Mouse (Mus musculus) small intestine, adult 2 months (tissue): ENCODE measurements around the gene Chrd. TPM values are rescaled to one million over a fixed set of nuclear protein-coding genes. Genes with fewer than 3 reads are reported as not detected.

Experiments used
- H3K27ac ChIP-seq: fragments of 200-500 bp; 2 replicates; pipeline ENCODE4 v1.5.1; 2012; ENCODE audit warnings: low read depth, low read length, control low read depth, inconsistent platforms; ENCODE audit not compliant: insufficient read depth
- H3K27me3 ChIP-seq: fragments of 200-500 bp; 2 replicates; pipeline ENCODE4 v1.6.1; 2012; ENCODE audit warnings: mild to moderate bottlenecking, moderate library complexity, low read length, inconsistent platforms; ENCODE audit not compliant: control insufficient read depth, insufficient read depth
- H3K36me3 ChIP-seq: fragments of 200-500 bp; 2 replicates; pipeline ENCODE4 v1.6.1; 2012; ENCODE audit warnings: mild to moderate bottlenecking, low read length, control low read depth, inconsistent platforms; ENCODE audit not compliant: control insufficient read depth, insufficient read depth
- H3K4me1 ChIP-seq: fragments of 200-500 bp; 2 replicates; pipeline ENCODE4 v1.6.1; 2012; ENCODE audit warnings: low read length, inconsistent platforms, mixed read lengths; ENCODE audit not compliant: control insufficient read depth, insufficient read depth, insufficient read length
- H3K4me3 ChIP-seq: fragments of 200-500 bp; 2 replicates; pipeline ENCODE4 v1.5.1; 2012; ENCODE audit warnings: low read depth, mild to moderate bottlenecking, control low read depth, inconsistent platforms, low read length, moderate library complexity
- CTCF ChIP-seq: fragments of 200-500 bp; IDR thresholded peaks from 2 replicates; pipeline ENCODE4 v1.5.1; 2012; ENCODE audit warnings: low read depth, mild to moderate bottlenecking, control low read depth, inconsistent platforms, low read length, moderate library complexity, mixed read lengths; ENCODE audit not compliant: insufficient replicate concordance, insufficient read length; ENCODE audit errors: extremely low read depth
- POLR2A ChIP-seq: fragments of 200-500 bp; IDR thresholded peaks from 2 replicates; pipeline ENCODE4 v1.6.1; 2012; ENCODE audit warnings: low read depth, mild to moderate bottlenecking, control low read depth, inconsistent platforms, low read length, moderate library complexity
- WGBS: fragments of 180-500 bp; shearing (Covaris S2); methylation state at CpG from one replicate; pipeline ENCODE4 v1.1.7; 2018; 5-methylcytosine and 5-hydroxymethylcytosine counted together
- polyA plus RNA-seq: library from polyadenylated mRNA; depleted of rRNA; stranded (reverse); fragments of >200 nt; gene quantifications from 2 replicates; pipeline ENCODE4 v1.2.3, GENCODE M21; 2012

Gene Chrd
- polyA plus RNA-seq, 1 experiment = 3.3 TPM

DNA sequence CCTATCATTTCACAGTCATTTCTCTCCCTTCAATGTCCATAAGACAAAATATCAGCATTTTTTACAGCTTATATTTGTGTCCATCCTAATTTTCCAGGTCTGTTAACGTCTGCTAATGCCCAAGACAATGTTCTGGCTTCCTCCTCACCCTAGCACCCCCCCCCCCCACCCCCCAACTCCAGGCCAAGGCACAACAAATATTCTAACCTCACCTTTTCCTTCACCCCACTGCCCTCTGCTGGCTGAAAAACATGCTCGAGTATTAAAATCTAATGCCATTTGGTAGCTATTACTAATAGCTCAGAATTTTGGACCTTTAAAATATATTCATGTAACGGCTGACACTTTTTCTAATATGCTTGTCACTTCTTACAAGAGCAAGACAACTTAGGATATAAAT is 28.8 kb downstream of the Chrd start:
- Histone ChIP-seq H3K4me1 (0 out of 2 replicates have a peak, but pooled peaks cover 2% of the 10 kb centered on the region), H3K36me3 (no peaks in the 10 kb centered on the region), H3K27me3 (no peaks in the 10 kb centered on the region), H3K27ac (no peak overlapping the region), H3K4me3 (no peak overlapping the region)
- 10% methylated on average over 3 of the region's 3 CpGs for WGBS
- TF ChIP-seq POLR2A = no peak
- peak; percentile 55; the same call in 1 of the 2 replicates for TF ChIP-seq CTCF

GRCm38 (mm10) chr16:20765244-20765643 is 32.3 kb downstream of the Chrd start:
- H3K27me3 ChIP-seq = no peaks in the 10 kb centered on the region
- no peaks in the 10 kb centered on the region for H3K36me3 ChIP-seq
- H3K4me3 ChIP-seq = no peak overlapping the region
- H3K4me1 ChIP-seq = 0 out of 2 replicates have a peak, but pooled peaks cover 2% of the 10 kb centered on the region
- no peak overlapping the region for H3K27ac ChIP-seq
- TF ChIP-seq CTCF (peak; percentile 84; the same call in 1 of the 2 replicates), POLR2A (no peak)
- 52% methylated on average over 9 of the region's 9 CpGs for WGBS

DNA sequence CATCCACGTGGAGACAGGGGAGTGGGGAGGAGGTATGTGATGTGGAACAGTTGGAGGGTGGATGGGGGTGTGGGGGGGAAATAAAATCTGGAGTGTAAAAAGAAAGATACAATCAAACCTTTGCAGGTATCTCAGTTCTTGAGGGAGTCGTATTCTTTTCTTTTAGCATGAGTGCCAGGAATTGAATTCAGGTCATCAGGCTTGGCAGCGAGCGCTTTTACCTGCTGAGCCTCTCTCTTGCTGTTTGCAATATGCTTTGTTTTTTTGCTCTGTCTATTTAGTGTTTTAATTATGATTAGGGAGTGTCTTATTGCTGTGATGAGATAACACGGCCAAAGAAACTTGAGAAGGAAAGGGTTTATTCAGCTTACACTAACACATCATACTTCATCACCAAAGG is 42.1 kb downstream of the Chrd start:
- TF ChIP-seq POLR2A (no peak), CTCF (no peak)
- Histone ChIP-seq H3K27ac (no peak overlapping the region), H3K27me3 (no peaks in the 10 kb centered on the region), H3K4me3 (no peak overlapping the region), H3K36me3 (no peaks in the 10 kb centered on the region), H3K4me1 (no peaks in the 10 kb centered on the region)
- WGBS = 57% methylated on average over 5 of the region's 5 CpGs

GRCm38 (mm10) chr16:20779846-20780245 is 46.9 kb downstream of the Chrd start:
- Histone ChIP-seq H3K4me1 (peaks cover 3% of the 10 kb centered on the region; the same call in 1 of the 2 replicates), H3K27me3 (no peaks in the 10 kb centered on the region), H3K4me3 (no peak overlapping the region), H3K36me3 (no peaks in the 10 kb centered on the region), H3K27ac (no peak overlapping the region)
- 73% methylated on average over 3 of the region's 3 CpGs for WGBS
- TF ChIP-seq CTCF (no peak), POLR2A (no peak)

DNA sequence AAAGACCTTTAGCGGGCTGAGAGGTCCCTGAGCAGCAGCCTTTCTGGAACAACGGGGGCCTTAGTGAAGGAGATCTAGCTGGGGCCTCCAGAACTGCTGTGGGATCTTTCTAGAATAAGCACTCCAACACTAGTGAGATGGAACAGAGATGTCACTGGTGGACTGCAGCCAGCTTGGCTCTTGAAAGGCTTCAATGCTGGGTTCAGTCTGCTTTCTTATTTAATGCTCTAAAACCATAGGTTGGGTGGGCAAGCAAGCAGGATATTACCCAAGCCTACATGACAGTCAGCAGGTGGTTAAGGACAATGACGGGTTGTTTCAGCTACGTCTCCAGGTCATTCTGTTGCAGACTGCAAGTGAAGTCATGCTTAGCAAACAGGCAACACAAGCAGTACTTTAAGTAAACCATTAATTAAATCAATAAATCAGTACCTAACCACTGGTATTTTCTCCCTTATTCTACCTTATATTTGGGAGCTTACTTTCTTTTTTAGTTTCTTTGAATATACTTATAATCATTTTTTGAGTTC is 48.2 kb downstream of the Chrd start:
- WGBS = 80% methylated on average over 4 of the region's 4 CpGs
- no peak overlapping the region for H3K27ac ChIP-seq
- H3K36me3 ChIP-seq = no peaks in the 10 kb centered on the region
- H3K4me3 ChIP-seq = no peak overlapping the region
- peaks cover 3% of the 10 kb centered on the region; the same call in 1 of the 2 replicates for H3K4me1 ChIP-seq
- no peaks in the 10 kb centered on the region for H3K27me3 ChIP-seq
- no peak for TF ChIP-seq CTCF
- no peak for TF ChIP-seq POLR2A

DNA sequence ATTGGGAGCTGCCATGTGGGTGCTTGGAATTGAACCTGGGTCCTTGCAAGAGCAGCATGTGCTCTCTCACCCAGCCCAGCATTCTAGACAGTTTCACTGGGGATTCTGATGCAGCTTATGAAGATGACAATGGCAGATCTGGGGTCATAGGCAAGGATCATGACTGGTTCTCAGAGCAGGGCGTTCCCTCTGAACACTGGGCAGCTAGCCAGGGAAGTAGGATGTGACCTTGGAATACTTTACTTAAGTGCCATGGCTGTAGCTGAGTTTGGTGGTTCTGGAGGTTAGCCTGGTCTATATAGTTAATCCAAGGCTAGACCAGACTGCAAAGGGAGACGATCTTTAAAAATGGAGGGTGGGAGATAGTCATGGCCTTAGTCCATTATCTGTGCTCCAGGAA is 51.0 kb downstream of the Chrd start:
- no peak for TF ChIP-seq CTCF
- no peak for TF ChIP-seq POLR2A
- 55% methylated on average over 2 of the region's 2 CpGs for WGBS
- no peaks in the 10 kb centered on the region for H3K27me3 ChIP-seq
- H3K4me3 ChIP-seq = no peak overlapping the region
- H3K27ac ChIP-seq = 0 out of 2 replicates have a peak overlapping the region, but pooled peaks have one; percentile 70
- H3K4me1 ChIP-seq = peaks cover 3% of the 10 kb centered on the region; the same call in 1 of the 2 replicates
- H3K36me3 ChIP-seq = no peaks in the 10 kb centered on the region

DNA sequence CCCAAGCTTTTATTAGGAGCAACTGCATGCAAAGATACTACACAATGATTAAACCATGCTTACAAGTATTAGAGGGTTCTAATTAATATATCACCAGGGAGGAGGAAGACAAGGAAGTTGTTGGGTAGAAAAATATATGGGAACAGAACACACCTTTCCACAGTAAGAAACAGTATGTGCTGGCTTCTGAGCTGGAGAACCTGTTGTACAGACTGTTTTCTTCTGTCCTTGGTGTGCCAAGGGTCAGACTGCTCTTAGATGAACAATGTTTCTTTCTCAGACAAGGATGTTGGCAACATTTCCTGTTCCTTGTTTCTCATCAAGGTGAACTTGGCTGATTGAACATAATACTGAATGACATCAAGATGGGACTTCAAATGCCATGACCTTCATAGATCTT is 51.8 kb downstream of the Chrd start:
- H3K4me3 ChIP-seq = no peak overlapping the region
- H3K27me3 ChIP-seq = no peaks in the 10 kb centered on the region
- no peaks in the 10 kb centered on the region for H3K36me3 ChIP-seq
- no peak for TF ChIP-seq POLR2A
- TF ChIP-seq CTCF = no peak
- peak overlapping the region; percentile 70 for H3K27ac ChIP-seq
- H3K4me1 ChIP-seq = peaks cover 3% of the 10 kb centered on the region; the same call in 1 of the 2 replicates
